Mouse (Mus musculus) CH12.LX (cell line): ENCODE measurements at regions not wholly inside any gene's neighbourhood (a gene's known extent, or its start where the extent isn't known, plus 50 kb on each side); places are given as distances from the start of the nearest gene placed in this dataset.

ENCODE experiments used
- DNase-seq: peaks from one replicate; pipeline ENCODE4 v3.0.0-alpha.2; 2013; ENCODE audit errors: extremely low read depth
- H3K27ac ChIP-seq: 2 replicates; pipeline ENCODE4 v1.5.1; 2012; ENCODE audit warnings: low read depth, mild to moderate bottlenecking, control low read depth, moderate library complexity; ENCODE audit not compliant: insufficient read depth
- H3K27me3 ChIP-seq: replicated peaks from 2 replicates; pipeline ENCODE3; 2012; ENCODE audit warnings: inconsistent platforms
- H3K36me3 ChIP-seq, 2 experiments: replicated peaks in 1 of 2; 2 replicates each; pipeline versions ENCODE3 to v1.6.1; 2012; ENCODE audit warnings: inconsistent platforms in 1 of 2, low read length in 1 of 2, mild to moderate bottlenecking in 1 of 2, mixed read lengths in 1 of 2, moderate library complexity in 1 of 2; ENCODE audit not compliant: control insufficient read depth in 1 of 2, insufficient read depth in 1 of 2
- H3K4me1 ChIP-seq, 2 experiments: 2 replicates each; pipeline ENCODE4 v1.6.1; 2012; ENCODE audit warnings: inconsistent platforms in 1 of 2, moderate library complexity in 1 of 2; ENCODE audit not compliant: insufficient read depth in 2 of 2, control insufficient read depth in 1 of 2
- H3K4me2 ChIP-seq: 2 replicates; pipeline ENCODE4 v1.6.1; 2012; ENCODE audit warnings: low read depth, mild to moderate bottlenecking, control low read depth; ENCODE audit not compliant: poor library complexity, insufficient read depth, severe bottlenecking
- H3K4me3 ChIP-seq, 3 experiments: fragments of 150-350 bp in 1 of 3; sonication (generic) in 1 of 3; replicated peaks in 1 of 3; 2 replicates each; pipeline versions ENCODE3 to v1.5.1; 2011 to 2012; ENCODE audit warnings: low read depth in 2 of 3, low read length in 2 of 3, mild to moderate bottlenecking in 2 of 3, moderate library complexity in 2 of 3, control low read depth in 1 of 3, improper control_type of control experiment in 1 of 3, inconsistent platforms in 1 of 3, mixed read lengths in 1 of 3; ENCODE audit not compliant: poor library complexity in 1 of 3
- H3K79me2 ChIP-seq: replicated peaks from 2 replicates; pipeline ENCODE4 v1.6.1; 2012; ENCODE audit warnings: mild to moderate bottlenecking, moderate library complexity; ENCODE audit not compliant: control insufficient read depth, poor library complexity, insufficient read depth, severe bottlenecking; ENCODE audit errors: extremely low read depth
- H3K9ac ChIP-seq: 2 replicates; pipeline ENCODE4 v1.6.1; 2012; ENCODE audit warnings: low read depth, mild to moderate bottlenecking, control low read depth, moderate library complexity; ENCODE audit not compliant: insufficient read depth
- H3K9me3 ChIP-seq: replicated peaks from 2 replicates; pipeline ENCODE3; 2012; ENCODE audit warnings: low read length, inconsistent platforms, mixed read lengths
- ETS1 ChIP-seq: conservative IDR thresholded peaks from 2 replicates; pipeline ENCODE4 v1.6.1; 2012; ENCODE audit warnings: low read depth, mild to moderate bottlenecking, inconsistent platforms, low read length, improper control_type of control experiment, moderate library complexity
- HCFC1 ChIP-seq: IDR thresholded peaks from 2 replicates; pipeline ENCODE4 v1.6.1; 2012; ENCODE audit warnings: low read depth, mild to moderate bottlenecking, inconsistent platforms, low read length, improper control_type of control experiment
- KAT2A ChIP-seq: IDR thresholded peaks from 2 replicates; pipeline ENCODE4 v1.6.1; 2012; ENCODE audit warnings: low read length, improper control_type of control experiment, inconsistent platforms; ENCODE audit not compliant: insufficient replicate concordance
- MAX ChIP-seq: IDR thresholded peaks from 2 replicates; pipeline ENCODE4 v1.6.1; 2011; ENCODE audit warnings: low read length, improper control_type of control experiment
- MEF2A ChIP-seq: IDR thresholded peaks from 2 replicates; pipeline ENCODE4 v1.6.1; 2014; ENCODE audit warnings: low read depth, mild to moderate bottlenecking, inconsistent platforms, low read length, improper control_type of control experiment, borderline replicate concordance
- MXI1 ChIP-seq: IDR thresholded peaks from 2 replicates; pipeline ENCODE4 v1.6.1; 2011; ENCODE audit warnings: mild to moderate bottlenecking, low read depth, low read length, improper control_type of control experiment
- MYC ChIP-seq: IDR thresholded peaks from 2 replicates; pipeline ENCODE4 v1.6.1; 2011; ENCODE audit warnings: low read depth, mild to moderate bottlenecking, improper control_type of control experiment, low read length
- NELFE ChIP-seq: IDR thresholded peaks from 2 replicates; pipeline ENCODE4 v1.6.1; 2011; ENCODE audit warnings: low read depth, low read length, improper control_type of control experiment
- PAX5 ChIP-seq: IDR thresholded peaks from 2 replicates; pipeline ENCODE4 v1.6.1; 2012; ENCODE audit warnings: low read length, inconsistent platforms, mixed read lengths
- RCOR1 ChIP-seq: conservative IDR thresholded peaks from 2 replicates; pipeline ENCODE4 v1.6.1; 2012; ENCODE audit warnings: low read depth, mild to moderate bottlenecking, inconsistent platforms, low read length, improper control_type of control experiment
- TCF12 ChIP-seq: IDR thresholded peaks from 2 replicates; pipeline ENCODE4 v1.6.1; 2014; ENCODE audit warnings: low read depth, mild to moderate bottlenecking, inconsistent platforms, low read length, improper control_type of control experiment
- UBTF ChIP-seq: IDR thresholded peaks from 2 replicates; pipeline ENCODE4 v1.6.1; 2012; ENCODE audit warnings: low read depth, mild to moderate bottlenecking, inconsistent platforms, low read length, improper control_type of control experiment, moderate library complexity
- USF2 ChIP-seq: conservative IDR thresholded peaks from 2 replicates; pipeline ENCODE4 v1.6.1; 2011; ENCODE audit warnings: low read depth, low read length, improper control_type of control experiment
- ZC3H11A ChIP-seq: IDR thresholded peaks from 2 replicates; pipeline ENCODE4 v1.6.1; 2012; ENCODE audit warnings: low read depth, mild to moderate bottlenecking, inconsistent platforms, low read length, improper control_type of control experiment
- dilution Hi-C: fragments of 300-500 bp; cut with MboI; formaldehyde crosslinking; loops from 2 replicates; pipeline ENCODE4 v1.14.3; 2020; ENCODE audit warnings: low sequenced_read_pairs; ENCODE audit not compliant: extremely low pct_unique_long_range_greater_than_20kb, extremely low pct_ligation_motif_present
- in situ Hi-C: fragments of 300-500 bp; cut with MboI; formaldehyde crosslinking; loops from 3 replicates; pipeline ENCODE4 v1.14.3; 2019; ENCODE audit warnings: low sequenced_read_pairs, low pct_ligation_motif_present, low pct_unique_long_range_greater_than_20kb, mixed read lengths

- Histone ChIP-seq H3K36me3 (no peaks in the 10 kb centered on the region), H3K4me3 (no peak overlapping the region), H3K4me1 (0 out of 4 replicates have a peak, but pooled peaks cover 0 to 3% of the 10 kb centered on the region in 2 experiments), H3K27ac (no peak overlapping the region), H3K79me2 (no peaks in the 10 kb centered on the region), H3K9me3 (no peaks in the 10 kb centered on the region), H3K9ac (no peak overlapping the region), H3K27me3 (no peaks in the 10 kb centered on the region), H3K4me2 (no peak overlapping the region)
- dilution Hi-C loops = no loop called here
- TF ChIP-seq MAX = no peak
- TF ChIP-seq KAT2A = no peak
- TF ChIP-seq ETS1 = no peak
- TF ChIP-seq NELFE = no peak
- no peak for TF ChIP-seq UBTF
- no peak for TF ChIP-seq HCFC1
- no peak for TF ChIP-seq MEF2A
- TF ChIP-seq PAX5 = no peak
- in situ Hi-C loops = no loop called here
- no peak for DNase-seq
Measured at GRCm38 (mm10) chr10:19139234-19139633, 123.8 kb upstream of the Tnfaip3 start.

- in situ Hi-C loops (no loop called here), dilution Hi-C loops (no loop called here)
- no peaks in the 10 kb centered on the region for H3K9me3 ChIP-seq
- 0 out of 4 replicates have a peak, but pooled peaks cover 0 to 3% of the 10 kb centered on the region in 2 experiments for H3K4me1 ChIP-seq
- H3K4me2 ChIP-seq = no peak overlapping the region
- H3K4me3 ChIP-seq = no peak overlapping the region
- H3K27me3 ChIP-seq = no peaks in the 10 kb centered on the region
- no peaks in the 10 kb centered on the region for H3K79me2 ChIP-seq
- DNase-seq = no peak
- TF ChIP-seq RCOR1 (no peak), ZC3H11A (no peak), MXI1 (no peak)
- H3K9ac ChIP-seq = no peak overlapping the region
- no peaks in the 10 kb centered on the region for H3K36me3 ChIP-seq
- no peak overlapping the region for H3K27ac ChIP-seq
Measured at GRCm38 (mm10) chr10:19138258-19138657, 122.8 kb upstream of the Tnfaip3 start.

GRCm38 (mm10) chr10:19127581-19128291 lies 112.3 kb upstream of the Tnfaip3 start:
- H3K9ac ChIP-seq = no peak overlapping the region
- peaks cover 0 to 18% of the 10 kb centered on the region in 2 experiments; a peak in 3 of 4 replicates for H3K4me1 ChIP-seq
- no peak overlapping the region for H3K4me3 ChIP-seq
- dilution Hi-C loops = no loop called here
- in situ Hi-C loops = no loop called here
- no peak for DNase-seq
- H3K79me2 ChIP-seq = no peaks in the 10 kb centered on the region
- H3K36me3 ChIP-seq = no peaks in the 10 kb centered on the region
- no peaks in the 10 kb centered on the region for H3K27me3 ChIP-seq
- TF ChIP-seq TCF12 = no peak
- no peak for TF ChIP-seq MYC
- TF ChIP-seq MXI1 = no peak
- no peak for TF ChIP-seq USF2
- TF ChIP-seq UBTF = no peak
- TF ChIP-seq, all 38 proteins: peak for 0
- no peaks in the 10 kb centered on the region for H3K9me3 ChIP-seq
- H3K4me2 ChIP-seq = no peak overlapping the region
- no peak overlapping the region for H3K27ac ChIP-seq
